Mouse (Mus musculus) neural tube, embryonic 14.5 days (tissue): ENCODE measurements around the gene Dppa3. TPM values are rescaled to one million over a fixed set of nuclear protein-coding genes. Genes with fewer than 3 reads are reported as not detected.

Experiments
- ATAC-seq: fragments of 200-750 bp; cut with Nextera tagmentation; 2 replicates; pipeline ENCODE4 v1.8.0; 2017; ENCODE audit warnings: low read depth, mild to moderate bottlenecking, moderate TSS enrichment, moderate library complexity
- H3K27ac ChIP-seq: fragments of 300-500 bp; sonication (generic); 2 replicates; pipeline ENCODE4 v1.5.1; 2014; ENCODE audit warnings: low read depth, mild to moderate bottlenecking, control low read depth, low read length, moderate library complexity, mixed read lengths
- H3K27me3 ChIP-seq: fragments of 300-500 bp; sonication (generic); 2 replicates; pipeline ENCODE4 v1.6.1; 2014; ENCODE audit warnings: low read length; ENCODE audit not compliant: control insufficient read depth, insufficient read depth
- H3K36me3 ChIP-seq: fragments of 300-500 bp; sonication (generic); 2 replicates; pipeline ENCODE4 v1.6.1; 2014; ENCODE audit warnings: low read length, mixed read lengths; ENCODE audit not compliant: control insufficient read depth, insufficient read depth
- H3K4me1 ChIP-seq: fragments of 300-500 bp; sonication (generic); 2 replicates; pipeline ENCODE4 v1.6.1; 2014; ENCODE audit warnings: low read length; ENCODE audit not compliant: control insufficient read depth, insufficient read depth
- H3K4me2 ChIP-seq: fragments of 300-500 bp; sonication (generic); 2 replicates; pipeline ENCODE4 v1.6.1; 2014; ENCODE audit warnings: mild to moderate bottlenecking, low read depth, low read length, control low read depth
- H3K4me3 ChIP-seq: fragments of 300-500 bp; sonication (generic); 2 replicates; pipeline ENCODE4 v1.5.1; 2014; ENCODE audit warnings: low read depth, low read length, control low read depth, mixed read lengths
- H3K9ac ChIP-seq: fragments of 300-500 bp; sonication (generic); replicated peaks from 2 replicates; pipeline ENCODE4 v1.6.1; 2014; ENCODE audit warnings: low read depth, mild to moderate bottlenecking, control low read depth, low read length, mixed read lengths
- H3K9me3 ChIP-seq: fragments of 300-500 bp; sonication (generic); 2 replicates; pipeline ENCODE4 v1.6.1; 2016; ENCODE audit warnings: low read length; ENCODE audit not compliant: control insufficient read depth
- WGBS: fragments of 180-500 bp; shearing (Covaris S2); extraction: QIAGEN DNeasy Blood & Tissue Kit; methylation state at CpG from one replicate; pipeline ENCODE4 v1.1.7; 2014; 5-methylcytosine and 5-hydroxymethylcytosine counted together
- polyA plus RNA-seq: library from polyadenylated mRNA; unstranded; fragments of >200 nt; fragmentation: Nextera tagmentation; extraction: Ambion mirVana; gene quantifications from 2 replicates; pipeline ENCODE4 v1.2.1, GENCODE M21; 2014

The Dppa3 gene
- polyA plus RNA-seq, 1 experiment from 2014 or later, result not detected

GRCm38 (mm10) chr6:122607700-122608099 lies 18.5 kb upstream of the Dppa3 start:
- H3K27me3 ChIP-seq, result no peaks in the 10 kb centered on the region
- H3K9me3 ChIP-seq, result no peaks in the 10 kb centered on the region
- 94% methylated on average over 12 of the region's 12 CpGs for WGBS
- H3K9ac ChIP-seq, result no peak overlapping the region
- H3K27ac ChIP-seq, result no peak overlapping the region
- H3K4me3 ChIP-seq, result no peak overlapping the region
- no peak overlapping the region for H3K4me2 ChIP-seq
- H3K36me3 ChIP-seq, result no peaks in the 10 kb centered on the region
- H3K4me1 ChIP-seq, result no peaks in the 10 kb centered on the region
- no peak for ATAC-seq

GRCm38 (mm10) chr6:122608434-122609376 lies 17.5 kb upstream of the Dppa3 start:
- WGBS, result 78% methylated on average over 10 of the region's 10 CpGs
- Histone ChIP-seq H3K4me3 (no peak overlapping the region), H3K36me3 (no peaks in the 10 kb centered on the region), H3K9ac (no peak overlapping the region), H3K27me3 (no peaks in the 10 kb centered on the region), H3K27ac (no peak overlapping the region), H3K4me1 (no peaks in the 10 kb centered on the region), H3K4me2 (no peak overlapping the region), H3K9me3 (no peaks in the 10 kb centered on the region)
- ATAC-seq, result no peak

- Histone ChIP-seq H3K9ac (no peak overlapping the region), H3K36me3 (no peaks in the 10 kb centered on the region), H3K27me3 (no peaks in the 10 kb centered on the region), H3K4me2 (no peak overlapping the region), H3K9me3 (no peaks in the 10 kb centered on the region), H3K27ac (no peak overlapping the region), H3K4me1 (no peaks in the 10 kb centered on the region), H3K4me3 (no peak overlapping the region)
- WGBS, result 78% methylated on average over 9 of the region's 9 CpGs
- ATAC-seq, result no peak
These were observed 16.9 kb upstream of the Dppa3 start for GRCm38 (mm10) chr6:122609377-122609728.

GRCm38 (mm10) chr6:122609771-122610170 lies 16.4 kb upstream of the Dppa3 start, which contains the start of gene Gdf3:
TSS of gene Gdf3 (minus strand) at chr6:122610087.
- Histone ChIP-seq H3K27me3 (no peaks in the 10 kb centered on the region), H3K9me3 (no peaks in the 10 kb centered on the region), H3K4me1 (no peaks in the 10 kb centered on the region), H3K36me3 (no peaks in the 10 kb centered on the region), H3K4me2 (no peak within 1 kb of the TSS), H3K9ac (no peak within 1 kb of the TSS), H3K4me3 (no peak within 1 kb of the TSS), H3K27ac (no peak within 1 kb of the TSS)
- 62% methylated on average over 14 of the region's 14 CpGs for WGBS
- ATAC-seq, result no peak

- no peak for ATAC-seq
These were observed 13.8 kb upstream of the Dppa3 start for GRCm38 (mm10) chr6:122612426-122612825.

GRCm38 (mm10) chr6:122614047-122614446 lies 12.2 kb upstream of the Dppa3 start:
- Histone ChIP-seq H3K9me3 (no peaks in the 10 kb centered on the region), H3K27me3 (no peaks in the 10 kb centered on the region)

More at GRCm38 (mm10) chr6:122612426-122612825, 13.8 kb upstream of the Dppa3 start:
- Histone ChIP-seq H3K4me3 (no peak overlapping the region), H3K36me3 (no peaks in the 10 kb centered on the region), H3K4me2 (no peak overlapping the region), H3K9me3 (no peaks in the 10 kb centered on the region), H3K27me3 (no peaks in the 10 kb centered on the region), H3K4me1 (no peaks in the 10 kb centered on the region), H3K27ac (no peak overlapping the region), H3K9ac (no peak overlapping the region)
- 85% methylated on average over 4 of the region's 4 CpGs for WGBS

GRCm38 (mm10) chr6:122616022-122616421 lies 10.2 kb upstream of the Dppa3 start:
- no peak overlapping the region for H3K27ac ChIP-seq
- WGBS, result 71% methylated on average over 3 of the region's 3 CpGs
- no peak overlapping the region for H3K4me2 ChIP-seq
- no peak overlapping the region for H3K4me3 ChIP-seq
- no peaks in the 10 kb centered on the region for H3K4me1 ChIP-seq
- H3K36me3 ChIP-seq, result no peaks in the 10 kb centered on the region
- H3K9me3 ChIP-seq, result no peaks in the 10 kb centered on the region
- no peaks in the 10 kb centered on the region for H3K27me3 ChIP-seq
- H3K9ac ChIP-seq, result no peak overlapping the region
- no peak for ATAC-seq

More at GRCm38 (mm10) chr6:122614047-122614446, 12.2 kb upstream of the Dppa3 start:
- H3K27ac ChIP-seq, result no peak overlapping the region
- ATAC-seq, result no peak
- no peaks in the 10 kb centered on the region for H3K36me3 ChIP-seq
- H3K4me3 ChIP-seq, result no peak overlapping the region
- no peak overlapping the region for H3K9ac ChIP-seq
- H3K4me2 ChIP-seq, result no peak overlapping the region
- 74% methylated on average over 2 of the region's 2 CpGs for WGBS
- no peaks in the 10 kb centered on the region for H3K4me1 ChIP-seq

- 95% methylated on average over 6 of the region's 6 CpGs for WGBS
- Histone ChIP-seq H3K27me3 (no peaks in the 10 kb centered on the region), H3K9ac (no peak overlapping the region), H3K9me3 (no peaks in the 10 kb centered on the region), H3K4me1 (no peaks in the 10 kb centered on the region), H3K27ac (no peak overlapping the region), H3K4me3 (no peak overlapping the region), H3K4me2 (no peak overlapping the region), H3K36me3 (no peaks in the 10 kb centered on the region)
- no peak for ATAC-seq
These were observed 5.1 kb upstream of the Dppa3 start for GRCm38 (mm10) chr6:122621066-122621465.

GRCm38 (mm10) chr6:122624480-122624879 lies 1.7 kb upstream of the Dppa3 start:
- ATAC-seq, result no peak
- no peak overlapping the region for H3K4me3 ChIP-seq

More at GRCm38 (mm10) chr6:122624480-122624879, 1.7 kb upstream of the Dppa3 start:
- 21% methylated on average over 5 of the region's 5 CpGs for whole genome bisulfite sequencing
- H3K4me1 ChIP-seq, result no peaks in the 10 kb centered on the region
- H3K36me3 ChIP-seq, result no peaks in the 10 kb centered on the region
- H3K9me3 ChIP-seq, result no peaks in the 10 kb centered on the region
- no peaks in the 10 kb centered on the region for H3K27me3 ChIP-seq
- no peak overlapping the region for H3K27ac ChIP-seq
- H3K4me2 ChIP-seq, result no peak overlapping the region
- H3K9ac ChIP-seq, result no peak overlapping the region
